Mouse (Mus musculus) lung, embryonic 16.5 days (tissue): ENCODE measurements at regions not wholly inside any gene's neighbourhood (a gene's known extent, or its start where the extent isn't known, plus 50 kb on each side); places are given as distances from the start of the nearest gene placed in this dataset.

Experiments
- ATAC-seq: fragments of 200-750 bp; cut with Nextera tagmentation; 2 replicates; pipeline ENCODE4 v1.8.0; 2017; ENCODE audit warnings: low read depth, mild to moderate bottlenecking, moderate library complexity
- H3K27ac ChIP-seq: fragments of 300-500 bp; sonication (generic); 2 replicates; pipeline ENCODE4 v1.5.1; 2014; ENCODE audit warnings: mild to moderate bottlenecking, control low read depth, low read length
- H3K27me3 ChIP-seq: fragments of 300-500 bp; sonication (generic); 2 replicates; pipeline ENCODE4 v1.6.1; 2014; ENCODE audit warnings: low read depth, low read length, mixed read lengths; ENCODE audit not compliant: control insufficient read depth, insufficient read depth
- H3K36me3 ChIP-seq: fragments of 300-500 bp; sonication (generic); 2 replicates; pipeline ENCODE4 v1.6.1; 2014; ENCODE audit warnings: low read length; ENCODE audit not compliant: control insufficient read depth, insufficient read depth
- H3K4me1 ChIP-seq: fragments of 300-500 bp; sonication (generic); replicated peaks from 2 replicates; pipeline ENCODE4 v1.6.1; 2014; ENCODE audit warnings: low read length, mixed read lengths; ENCODE audit not compliant: control insufficient read depth, insufficient read depth
- H3K4me2 ChIP-seq: fragments of 300-500 bp; sonication (generic); 2 replicates; pipeline ENCODE4 v1.6.1; 2014; ENCODE audit warnings: low read depth, low read length, control low read depth
- H3K4me3 ChIP-seq: fragments of 300-500 bp; sonication (generic); 2 replicates; pipeline ENCODE4 v1.5.1; 2014; ENCODE audit warnings: mild to moderate bottlenecking, low read length, control low read depth
- H3K9ac ChIP-seq: fragments of 300-500 bp; sonication (generic); 2 replicates; pipeline ENCODE4 v1.6.1; 2014; ENCODE audit warnings: low read length, control low read depth
- H3K9me3 ChIP-seq: fragments of 300-500 bp; sonication (generic); 2 replicates; pipeline ENCODE4 v1.6.1; 2016; ENCODE audit warnings: low read length; ENCODE audit not compliant: control insufficient read depth
- WGBS: fragments of 180-500 bp; shearing (Covaris S2); extraction: QIAGEN DNeasy Blood & Tissue Kit; methylation state at CpG from one replicate; pipeline ENCODE4 v1.1.7; 2014; 5-methylcytosine and 5-hydroxymethylcytosine counted together

DNA sequence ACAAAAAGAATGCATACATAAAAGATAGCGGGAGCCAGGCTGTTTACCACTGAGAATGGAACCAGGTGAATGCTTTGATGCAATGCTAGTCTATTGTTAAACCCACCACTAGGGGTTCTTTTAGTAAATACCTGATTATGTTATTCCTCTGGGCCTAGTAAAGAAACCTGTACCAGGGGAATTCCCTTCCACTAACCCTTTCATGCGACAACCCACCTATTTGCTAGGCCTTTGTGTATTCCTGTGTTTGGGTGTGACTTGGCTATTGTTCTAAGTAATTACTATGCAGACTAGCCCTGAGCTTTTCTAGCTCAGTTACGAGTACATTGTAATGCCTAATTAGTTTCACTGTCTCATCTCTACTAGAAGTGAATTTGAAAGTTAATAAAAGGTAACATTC is 95.9 kb upstream of the 1700066M21Rik start:
- no peak overlapping the region for H3K4me3 ChIP-seq
- H3K27me3 ChIP-seq = no peaks in the 10 kb centered on the region
- H3K4me2 ChIP-seq = no peak overlapping the region
- H3K27ac ChIP-seq = no peak overlapping the region
- H3K9me3 ChIP-seq = no peaks in the 10 kb centered on the region
- WGBS = 90% methylated on average over 3 of the region's 3 CpGs
- ATAC-seq = no peak
- no peaks in the 10 kb centered on the region for H3K4me1 ChIP-seq
- H3K9ac ChIP-seq = no peak overlapping the region
- H3K36me3 ChIP-seq = no peaks in the 10 kb centered on the region

GRCm38 (mm10) chr1:57296186-57296585 is 81.2 kb upstream of the 1700066M21Rik start:
- H3K27ac ChIP-seq = no peak overlapping the region
- no peak for ATAC-seq
- no peak overlapping the region for H3K4me3 ChIP-seq
- no peak overlapping the region for H3K4me2 ChIP-seq
- H3K9me3 ChIP-seq = no peaks in the 10 kb centered on the region
- H3K36me3 ChIP-seq = no peaks in the 10 kb centered on the region
- H3K9ac ChIP-seq = no peak overlapping the region
- WGBS = 83% methylated on average over 1 of the region's 1 CpGs
- H3K27me3 ChIP-seq = no peaks in the 10 kb centered on the region
- no peaks in the 10 kb centered on the region for H3K4me1 ChIP-seq

DNA sequence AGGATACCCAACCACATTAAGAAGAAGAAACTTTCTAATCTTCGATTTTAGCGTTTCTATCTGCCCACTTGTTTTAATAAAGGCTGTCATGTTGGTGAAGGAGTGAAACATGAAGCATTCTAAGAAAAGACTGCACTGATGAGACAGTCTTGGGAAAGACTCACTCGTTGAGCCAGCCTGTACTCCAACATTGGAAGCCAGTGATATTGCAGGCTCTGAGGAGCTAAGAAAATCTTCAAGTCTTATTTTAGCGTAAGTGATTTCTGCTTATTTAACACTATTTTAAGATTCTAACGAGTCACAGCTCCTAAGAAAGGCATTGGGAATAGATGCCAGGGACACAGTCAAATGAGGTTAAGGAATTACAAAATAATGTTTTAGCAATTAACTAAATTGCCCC is 78.9 kb upstream of the 1700066M21Rik start:
- Histone ChIP-seq H3K27ac (no peak overlapping the region), H3K4me2 (no peak overlapping the region), H3K27me3 (no peaks in the 10 kb centered on the region), H3K9ac (no peak overlapping the region), H3K9me3 (no peaks in the 10 kb centered on the region), H3K4me1 (no peaks in the 10 kb centered on the region), H3K4me3 (no peak overlapping the region), H3K36me3 (no peaks in the 10 kb centered on the region)
- no peak for ATAC-seq
- 77% methylated on average over 5 of the region's 5 CpGs for WGBS

- Histone ChIP-seq H3K4me2 (no peak overlapping the region), H3K36me3 (no peaks in the 10 kb centered on the region), H3K9me3 (no peaks in the 10 kb centered on the region), H3K4me1 (no peaks in the 10 kb centered on the region), H3K27me3 (no peaks in the 10 kb centered on the region), H3K4me3 (no peak overlapping the region), H3K27ac (no peak overlapping the region), H3K9ac (no peak overlapping the region)
- WGBS = 67% methylated on average over 8 of the region's 8 CpGs
- no peak for ATAC-seq
These were observed 76.0 kb upstream of the 1700066M21Rik start for GRCm38 (mm10) chr1:57301260-57301979.

DNA sequence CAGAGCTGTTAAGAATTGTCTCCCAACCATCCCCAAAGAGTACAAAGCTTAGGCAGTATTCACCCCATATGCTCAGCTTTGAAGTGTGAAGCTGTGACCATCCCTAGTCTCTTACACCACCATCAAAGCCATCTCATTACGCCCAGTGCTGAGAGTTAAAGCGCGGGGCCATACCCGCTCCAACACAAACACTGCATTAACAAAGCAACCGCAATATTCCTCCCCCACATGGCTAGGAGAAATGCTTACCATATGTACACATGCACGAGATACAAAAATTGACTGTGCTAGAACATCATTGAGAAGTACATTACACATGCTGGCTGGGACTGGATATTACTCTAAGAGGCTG is 75.5 kb upstream of the 1700066M21Rik start:
- Histone ChIP-seq H3K36me3 (no peaks in the 10 kb centered on the region), H3K4me1 (no peaks in the 10 kb centered on the region), H3K9me3 (no peaks in the 10 kb centered on the region), H3K4me2 (no peak overlapping the region), H3K4me3 (no peak overlapping the region), H3K27ac (no peak overlapping the region), H3K9ac (no peak overlapping the region), H3K27me3 (no peaks in the 10 kb centered on the region)
- WGBS = 58% methylated on average over 6 of the region's 6 CpGs
- ATAC-seq = no peak

- Histone ChIP-seq H3K9me3 (no peaks in the 10 kb centered on the region), H3K36me3 (no peaks in the 10 kb centered on the region), H3K4me3 (no peak overlapping the region), H3K4me2 (no peak overlapping the region), H3K27ac (no peak overlapping the region), H3K27me3 (no peaks in the 10 kb centered on the region), H3K9ac (no peak overlapping the region), H3K4me1 (no peaks in the 10 kb centered on the region)
- no peak for ATAC-seq
- WGBS = 77% methylated on average over 2 of the region's 2 CpGs
These were observed 72.7 kb upstream of the 1700066M21Rik start for GRCm38 (mm10) chr1:57304757-57305156.

DNA sequence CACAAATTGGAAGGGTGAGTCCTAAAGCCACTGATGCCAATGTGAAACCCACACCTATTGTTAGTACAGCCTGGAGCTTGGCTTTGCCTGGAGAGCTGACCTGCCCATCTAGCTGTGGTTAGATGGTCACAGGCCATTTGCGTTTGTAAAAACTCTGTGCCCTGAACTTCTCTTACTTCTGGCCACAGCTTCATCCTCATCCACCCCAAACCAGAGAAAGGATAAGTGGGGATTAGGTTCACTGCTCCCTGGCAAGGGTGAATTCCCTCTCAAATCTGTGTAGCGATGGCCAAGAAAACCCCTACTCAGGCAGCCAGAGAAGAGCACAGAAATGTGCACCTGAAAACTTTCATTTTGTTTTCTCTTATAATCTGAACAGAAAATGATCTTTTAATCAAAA is 54.9 kb upstream of the 1700066M21Rik start:
- no peak for ATAC-seq
- Histone ChIP-seq H3K27me3 (no peaks in the 10 kb centered on the region), H3K36me3 (no peaks in the 10 kb centered on the region), H3K4me1 (no peaks in the 10 kb centered on the region), H3K4me2 (no peak overlapping the region), H3K4me3 (no peak overlapping the region), H3K9ac (no peak overlapping the region), H3K27ac (no peak overlapping the region), H3K9me3 (no peaks in the 10 kb centered on the region)
- WGBS = 88% methylated on average over 2 of the region's 2 CpGs

DNA sequence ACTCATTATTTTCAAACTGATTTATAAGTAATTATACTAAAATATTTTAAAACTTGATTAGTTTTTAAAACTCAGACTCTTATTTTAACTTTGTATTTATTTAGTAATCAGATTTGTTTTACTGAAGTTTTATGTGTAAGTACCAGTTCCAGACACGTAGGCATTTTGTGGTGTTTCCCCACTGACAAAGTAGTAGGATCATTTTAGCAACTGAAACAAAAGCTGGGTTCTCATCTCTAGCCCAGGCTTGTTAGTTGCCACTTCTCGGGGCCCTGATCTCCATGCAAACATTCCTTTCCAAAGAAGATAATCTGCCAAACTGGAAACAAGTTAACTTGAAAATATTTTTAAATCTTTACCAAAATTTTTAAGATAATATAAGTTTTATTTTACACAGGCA is 54.3 kb upstream of the 1700066M21Rik start:
- Histone ChIP-seq H3K36me3 (no peaks in the 10 kb centered on the region), H3K27ac (no peak overlapping the region), H3K4me3 (no peak overlapping the region), H3K27me3 (no peaks in the 10 kb centered on the region), H3K9ac (no peak overlapping the region), H3K9me3 (no peaks in the 10 kb centered on the region), H3K4me1 (no peaks in the 10 kb centered on the region), H3K4me2 (no peak overlapping the region)
- ATAC-seq = no peak
- 68% methylated on average over 2 of the region's 2 CpGs for WGBS

DNA sequence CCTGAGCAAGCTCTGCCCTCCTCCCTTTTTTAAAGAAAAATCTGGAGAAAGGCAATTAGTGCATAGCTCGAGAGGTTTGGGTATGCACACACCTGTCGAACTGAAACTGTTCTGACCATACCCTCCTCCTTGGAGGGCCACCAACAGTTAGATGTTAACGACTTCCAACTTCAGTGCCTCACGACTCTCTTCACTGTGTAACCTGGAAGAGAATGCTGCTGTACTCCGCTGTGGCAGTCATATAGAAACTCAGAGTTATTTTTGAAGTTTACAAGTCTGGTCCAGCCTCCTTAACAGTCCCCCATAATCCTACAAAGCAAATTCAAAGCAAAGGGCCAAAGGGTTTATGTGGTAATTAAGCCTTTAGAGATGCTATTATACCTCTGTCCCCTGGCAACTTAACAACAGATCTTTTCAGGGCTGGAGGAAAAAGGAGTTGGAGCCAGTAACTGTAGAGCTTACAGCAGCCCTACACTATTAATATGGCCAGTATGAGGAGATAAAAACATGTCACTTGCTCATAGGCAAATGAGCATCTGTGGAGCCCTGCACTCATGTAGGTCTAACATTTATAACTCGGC is 51.7 kb upstream of the 1700066M21Rik start:
- H3K4me2 ChIP-seq = no peak overlapping the region
- H3K36me3 ChIP-seq = no peaks in the 10 kb centered on the region
- no peak for ATAC-seq
- WGBS = 63% methylated on average over 6 of the region's 6 CpGs
- no peak overlapping the region for H3K27ac ChIP-seq
- H3K9me3 ChIP-seq = no peaks in the 10 kb centered on the region
- no peak overlapping the region for H3K9ac ChIP-seq
- no peak overlapping the region for H3K4me3 ChIP-seq
- H3K27me3 ChIP-seq = no peaks in the 10 kb centered on the region
- H3K4me1 ChIP-seq = no peaks in the 10 kb centered on the region
